Mouse (Mus musculus) kidney, postnatal 4 days (tissue): Measurements from ENCODE around the gene Spag9.
"Not testable (repeated sequence)": the region's sequence is repeated elsewhere in the genome, so short reads cannot be mapped to it uniquely, and the experiment has no call there.

ENCODE experiments used
- DNase-seq, 2 experiments: peaks; one replicate each; pipeline ENCODE4 v3.0.0; 2021; ENCODE audit warnings: mixed read lengths in 2 of 2

The Spag9 gene

GRCm38 (mm10) chr11:93987026-93987425 is 8.9 kb upstream of the Spag9 start:
- DNase-seq: no peak

GRCm38 (mm10) chr11:93987625-93988327 is 8.1 kb upstream of the Spag9 start:
- DNase-seq: no peak

DNA sequence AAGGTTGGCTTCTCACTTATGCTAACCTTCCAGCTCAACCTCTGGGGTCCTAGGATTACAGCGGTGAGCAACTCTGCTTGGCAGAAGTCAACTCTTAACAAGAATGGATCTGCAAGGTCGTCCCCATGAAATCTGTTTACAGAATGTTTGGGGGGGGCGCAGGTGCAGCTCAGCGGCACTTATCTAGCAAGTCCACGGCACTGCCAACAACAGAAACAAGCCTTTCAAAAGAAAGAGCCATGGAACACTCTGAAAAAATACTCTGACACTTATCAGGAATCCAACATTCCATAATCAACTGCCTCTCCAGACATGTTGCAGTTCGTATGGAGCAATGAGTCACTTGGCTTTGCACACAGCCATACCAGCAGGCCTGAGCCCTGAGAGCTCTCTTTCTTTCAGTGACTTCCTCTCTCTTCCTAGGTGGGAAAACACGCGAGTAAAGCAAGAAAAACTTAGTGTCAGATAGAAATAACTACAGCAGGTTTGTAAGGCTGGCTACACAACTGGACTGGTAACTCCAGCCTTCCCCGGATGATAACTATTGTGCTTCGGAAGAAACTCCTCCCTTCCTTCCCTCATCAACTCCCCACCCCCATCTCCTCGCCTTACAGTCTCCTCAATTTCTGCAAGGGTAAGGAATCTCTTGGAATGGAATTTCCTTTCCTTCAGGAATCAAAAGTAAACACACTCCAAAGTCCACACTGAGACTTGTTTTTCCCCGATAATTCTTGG is 7.4 kb upstream of the Spag9 start:
- DNase-seq: peak; percentile 27 to 63

GRCm38 (mm10) chr11:93994531-93994930 is 1.4 kb upstream of the Spag9 start:
- peak in 1 of 2 experiments; percentile 9 for DNase-seq

GRCm38 (mm10) chr11:93995111-93995719 is 676 bp upstream of the Spag9 start:
- DNase-seq: peak; percentile 75 to 85

DNA sequence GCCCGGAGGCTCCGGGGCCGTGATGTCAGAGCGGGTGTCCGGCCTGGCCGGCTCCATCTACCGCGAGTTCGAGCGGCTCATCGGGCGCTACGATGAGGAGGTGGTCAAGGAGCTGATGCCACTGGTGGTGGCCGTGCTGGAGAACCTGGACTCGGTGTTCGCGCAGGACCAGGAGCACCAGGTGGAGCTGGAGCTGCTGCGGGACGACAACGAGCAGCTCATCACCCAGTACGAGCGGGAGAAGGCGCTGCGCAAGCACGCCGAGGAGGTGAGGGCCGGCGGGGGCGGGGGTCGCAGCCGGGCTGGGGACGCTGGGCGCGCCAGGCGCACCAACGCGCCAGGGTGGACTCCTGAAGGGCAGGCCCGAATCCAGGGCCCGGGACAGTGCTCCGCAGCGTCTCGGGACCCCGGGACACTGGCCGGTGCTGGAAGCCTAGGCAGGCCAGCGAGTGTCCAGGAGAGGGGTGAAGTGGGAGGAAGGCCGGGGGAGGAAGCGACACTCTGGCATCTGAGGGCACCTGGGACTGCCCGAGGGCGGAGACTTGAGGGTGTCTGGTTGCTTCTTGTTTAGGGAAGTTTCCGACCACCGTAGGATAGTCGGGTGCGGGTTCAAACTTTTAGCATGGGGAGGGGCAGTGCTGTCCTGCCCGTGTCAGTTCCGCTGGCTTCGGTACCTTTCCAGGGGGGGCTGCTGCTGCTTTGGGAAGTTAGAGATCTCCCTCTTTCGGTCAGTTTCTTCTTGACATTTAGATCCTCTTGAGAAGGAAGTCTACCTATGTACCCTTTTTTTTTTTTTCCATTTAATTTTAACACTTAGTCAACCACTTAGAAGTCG is 632 bp downstream of the Spag9 start:
- peak; percentile 61 to 73 for DNase-seq

DNA sequence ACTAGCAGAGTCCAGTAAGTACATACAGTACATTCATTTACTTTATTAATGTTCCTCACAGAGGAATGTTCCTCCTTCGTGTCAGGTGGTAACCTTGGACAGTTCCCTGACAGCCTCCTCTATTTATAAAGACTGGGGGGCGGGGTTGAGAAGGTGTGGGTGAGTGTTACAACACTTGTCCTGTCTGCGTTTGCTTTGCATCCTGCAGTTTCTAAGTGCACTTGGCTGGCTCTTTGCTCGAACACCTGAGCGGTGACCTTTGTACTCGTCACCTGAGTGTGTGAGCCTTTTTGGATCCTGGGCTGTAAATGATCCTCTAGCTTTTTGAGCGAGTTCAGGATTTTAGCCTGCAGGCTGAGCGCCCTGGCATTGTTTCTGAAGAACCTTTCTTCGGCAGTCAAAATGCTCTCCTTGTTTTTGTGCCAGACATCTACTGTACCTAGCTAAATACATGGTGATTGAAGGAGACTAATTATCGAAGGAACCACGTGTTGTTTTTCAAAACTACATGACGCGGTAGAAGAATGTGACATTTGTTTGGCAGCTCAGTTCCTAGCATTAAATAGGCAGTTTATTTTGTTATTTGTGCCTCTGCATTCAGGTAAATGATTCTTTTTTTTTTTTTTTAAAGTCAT is 1.4 kb downstream of the Spag9 start:
- peak; percentile 53 to 72 for DNase-seq

GRCm38 (mm10) chr11:93999276-93999675 is 3.4 kb downstream of the Spag9 start:
- DNase-seq: no peak

- DNase-seq: no peak
Measured at GRCm38 (mm10) chr11:94003346-94003745, 7.5 kb downstream of the Spag9 start.

- DNase-seq: no peak
Measured at GRCm38 (mm10) chr11:94019091-94019490, 23.2 kb downstream of the Spag9 start.

DNA sequence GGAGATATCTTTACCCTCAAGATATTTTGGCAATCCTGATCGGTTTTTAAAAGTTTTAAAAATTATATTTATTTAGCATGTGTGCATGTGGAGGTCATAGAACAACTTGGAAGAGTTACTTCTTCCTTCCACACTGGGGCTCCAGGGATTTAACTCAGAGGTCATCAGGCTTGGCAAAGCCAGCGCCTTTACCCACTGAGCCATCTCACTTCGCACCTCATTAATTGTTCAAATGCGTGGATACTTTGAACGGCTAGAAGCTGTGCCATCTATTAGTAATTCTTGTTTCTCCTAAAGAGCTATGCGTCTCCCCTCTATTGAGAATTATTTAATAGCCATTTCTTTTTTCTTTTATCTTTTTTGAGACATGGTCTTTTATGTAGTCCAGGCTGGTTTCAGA is 24.5 kb downstream of the Spag9 start:
- no peak for DNase-seq

GRCm38 (mm10) chr11:94026289-94026688 is 30.4 kb downstream of the Spag9 start:
- DNase-seq: no peak

- no peak for DNase-seq
Measured at GRCm38 (mm10) chr11:94032084-94032483, 36.2 kb downstream of the Spag9 start.

DNA sequence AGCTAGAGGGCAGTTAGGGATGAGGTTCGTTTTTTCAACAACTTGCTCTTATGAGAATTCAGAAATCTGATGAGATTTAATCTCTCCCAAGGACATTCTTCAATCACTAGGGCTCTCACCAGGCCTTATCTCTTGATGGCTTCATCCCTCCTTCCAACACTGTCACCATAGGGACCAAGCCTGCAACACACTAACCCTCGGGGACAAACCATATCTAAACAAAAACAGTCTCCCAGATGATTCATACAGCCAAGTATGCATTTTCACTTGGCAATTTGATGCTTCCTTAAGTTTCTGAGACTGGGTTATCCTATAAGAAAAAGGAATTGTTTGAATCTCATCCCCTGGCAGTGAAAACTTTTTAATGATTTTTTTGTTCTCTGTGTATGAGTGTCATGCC is 37.1 kb downstream of the Spag9 start:
- no peak for DNase-seq

- no peak for DNase-seq
Measured at GRCm38 (mm10) chr11:94035974-94036373, 40.1 kb downstream of the Spag9 start.

GRCm38 (mm10) chr11:94041475-94041874 is 45.6 kb downstream of the Spag9 start:
- no peak for DNase-seq

DNA sequence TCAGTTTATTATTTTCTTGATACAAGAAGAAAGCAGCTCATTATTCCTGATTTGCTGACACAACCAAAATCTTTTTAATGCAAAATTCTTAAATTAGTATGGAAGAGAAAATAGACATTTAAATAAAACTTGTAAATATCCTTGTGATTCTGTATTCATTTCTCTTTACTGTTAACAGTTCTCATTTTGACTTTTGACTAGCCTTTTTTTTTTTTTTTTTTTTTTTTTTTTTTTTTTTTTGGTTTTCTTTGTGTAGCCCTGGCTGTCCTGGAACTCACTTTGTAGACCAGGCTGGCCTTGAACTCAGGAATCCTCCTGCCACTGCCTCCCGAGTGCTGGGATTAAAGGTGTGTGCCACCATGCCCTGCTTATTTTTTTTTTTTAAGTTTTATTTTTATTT is 46.4 kb downstream of the Spag9 start:
- DNase-seq: not testable (repeated sequence)

- DNase-seq: peak; percentile 90 to 93
Measured at GRCm38 (mm10) chr11:94043998-94044985, 48.4 kb downstream of the Spag9 start.

DNA sequence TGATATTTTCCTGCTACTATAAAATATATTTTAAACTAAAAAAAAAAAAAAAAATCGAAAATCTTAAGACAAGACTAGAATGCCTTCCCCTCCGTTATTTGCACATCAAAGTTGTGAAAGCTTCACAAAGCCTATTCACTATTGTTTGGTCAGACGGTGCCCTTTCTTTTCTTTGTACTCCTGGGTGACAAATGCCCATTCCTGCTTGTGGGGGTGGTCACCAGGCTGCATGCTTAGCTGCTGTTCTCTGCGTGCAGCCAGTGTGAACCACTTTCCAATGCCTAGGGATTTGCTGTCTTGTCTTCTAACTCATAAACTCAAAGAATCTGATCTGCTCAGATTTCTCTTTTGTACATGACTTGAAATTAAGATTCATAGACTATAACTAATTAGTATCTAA is 49.1 kb downstream of the Spag9 start:
- DNase-seq: peak; percentile 8 to 23

- no peak for DNase-seq
Measured at GRCm38 (mm10) chr11:94047288-94047687, 51.4 kb downstream of the Spag9 start.

GRCm38 (mm10) chr11:94054176-94054575 is 58.3 kb downstream of the Spag9 start:
- DNase-seq: no peak
